Mouse (Mus musculus) lung, adult 2 months (tissue): ENCODE data around the gene Vgf.

ENCODE experiments used
- CTCF ChIP-seq: fragments of 200-500 bp; IDR thresholded peaks from 2 replicates; pipeline ENCODE4 v1.5.1; 2011; ENCODE audit warnings: mild to moderate bottlenecking, low read length, control low read depth; ENCODE audit not compliant: insufficient read depth
- POLR2A ChIP-seq: fragments of 200-500 bp; IDR thresholded peaks from 2 replicates; pipeline ENCODE4 v1.6.1; 2011; ENCODE audit warnings: low read depth, mild to moderate bottlenecking, control low read depth, low read length, borderline replicate concordance; ENCODE audit errors: extremely low read depth

DNA sequence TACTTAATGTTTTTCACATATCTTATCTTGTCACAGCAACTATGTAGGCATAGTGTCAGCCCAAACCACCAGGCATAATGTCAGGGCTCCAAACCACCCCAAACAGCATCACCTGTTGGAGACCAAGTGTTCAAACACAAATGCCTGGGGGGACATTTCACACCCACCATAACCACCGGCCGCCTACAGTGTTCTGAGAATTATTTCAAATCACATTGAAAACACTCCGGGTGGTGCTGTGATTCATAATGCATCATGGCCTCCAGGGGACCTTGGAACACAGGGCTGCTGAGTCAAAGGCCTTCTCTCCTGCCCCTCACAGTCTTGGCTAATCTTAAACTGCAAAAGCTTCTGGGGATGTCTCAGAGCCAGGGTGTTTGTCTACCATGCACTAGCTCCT, 10.3 kb upstream of the Vgf start:
- TF ChIP-seq CTCF (no peak), POLR2A (no peak)
